Comparison of ENCODE assay signal across 26 mouse cellular contexts in the genomic region with DNA sequence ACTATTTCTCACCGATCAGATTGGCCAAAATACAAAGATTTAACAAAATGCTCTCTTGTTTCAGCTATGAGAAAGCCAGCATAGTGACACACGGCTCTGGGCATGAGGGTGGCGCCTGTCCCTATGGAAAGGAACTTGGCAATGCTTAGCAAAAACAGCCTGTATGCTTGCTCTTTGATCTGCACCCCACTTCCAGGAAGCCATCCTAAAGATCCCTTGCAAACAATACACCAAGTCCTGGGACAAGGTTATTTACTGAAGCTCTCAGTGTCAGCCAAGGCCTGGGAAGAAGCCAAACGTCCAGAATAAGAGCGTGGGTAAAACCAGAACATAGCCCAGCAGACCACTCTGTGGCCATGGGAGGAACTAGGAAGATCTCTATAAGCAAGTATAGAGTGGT. TPM values are rescaled to one million over a fixed set of nuclear protein-coding genes. Genes with fewer than 3 reads are reported as not detected.
DNase-seq lines count a peak whose midpoint lies in the region; ATAC-seq and TF ChIP-seq lines count a peak whose summit lies in the region.
"Had no signal": no experiment of that assay in that cellular context is flagged by ENCODE, and none has a peak within 500 bp of the region (broad histone marks: within the 10 kb centered on the region; RNA-seq: fewer than 3 reads in every experiment).

No protein-coding gene starts in this region.

- H3K4me1 ChIP-seq in hindbrain, postnatal 0 days (ENCODE audit: insufficient read depth, low read length): no peaks in the 10 kb centered on the region
- H3K4me1 ChIP-seq in hindbrain, embryonic 10.5 days (replicated peaks): peaks cover 13% of the 10 kb centered on the region; the same call in 1 of the 2 replicates
- no peaks in the 10 kb centered on the region for H3K4me1 ChIP-seq in lung, postnatal 0 days (ENCODE audit: insufficient read depth, low read depth, low read length)
- H3K4me1 ChIP-seq in midbrain, postnatal 0 days (ENCODE audit: insufficient read depth, low read length): no peaks in the 10 kb centered on the region
- 0 out of 2 replicates have a peak, but pooled peaks cover 4% of the 10 kb centered on the region for H3K4me1 ChIP-seq in midbrain, embryonic 14.5 days (ENCODE audit: control insufficient read depth, insufficient read depth, low read length)
- H3K4me1 ChIP-seq: forebrain, embryonic 12.5 days had no signal

- no peak overlapping the region for H3K27ac ChIP-seq in hindbrain, postnatal 0 days
- no peak overlapping the region for H3K27ac ChIP-seq in hindbrain, embryonic 10.5 days
- no peak overlapping the region for H3K27ac ChIP-seq in lung, postnatal 0 days (ENCODE audit: low read length)
- H3K27ac ChIP-seq in midbrain, postnatal 0 days (ENCODE audit: low read depth, low read length): no peak overlapping the region
- H3K27ac ChIP-seq in midbrain, embryonic 14.5 days (replicated peaks; ENCODE audit: low read depth, low read length): no peak overlapping the region
- H3K27ac ChIP-seq: embryonic facial prominence, embryonic 13.5 days; embryonic facial prominence, embryonic 15.5 days; forebrain, embryonic 10.5 days; forebrain, embryonic 12.5 days had no signal

- no peak overlapping the region for H3K4me2 ChIP-seq in hindbrain, postnatal 0 days (ENCODE audit: low read depth, low read length)
- H3K4me2 ChIP-seq in lung, postnatal 0 days (replicated peaks; ENCODE audit: low read depth, low read length): no peak overlapping the region
- no peak overlapping the region for H3K4me2 ChIP-seq in midbrain, postnatal 0 days (ENCODE audit: low read depth, low read length, poor library complexity, severe bottlenecking)
- no peak overlapping the region for H3K4me2 ChIP-seq in midbrain, embryonic 14.5 days (ENCODE audit: low read length)
- H3K4me2 ChIP-seq: embryonic facial prominence, embryonic 13.5 days; embryonic facial prominence, embryonic 15.5 days; forebrain, embryonic 12.5 days had no signal

- 62% methylated on average over 5 of the region's 5 CpGs for WGBS in hindbrain, postnatal 0 days
- 80% methylated on average over 5 of the region's 5 CpGs for WGBS in hindbrain, embryonic 10.5 days
- WGBS in lung, postnatal 0 days: 41% methylated on average over 5 of the region's 5 CpGs
- 76% methylated on average over 5 of the region's 5 CpGs for WGBS in midbrain, postnatal 0 days
- WGBS in midbrain, embryonic 14.5 days: 83% methylated on average over 5 of the region's 5 CpGs

- DNase-seq in hindbrain, postnatal 0 days (ENCODE audit: low spot score): no peak
- no peak for DNase-seq in hindbrain, embryonic 10.5 days (ENCODE audit: low spot score)
- DNase-seq in layer of hippocampus, adult 9-11 months: peak; percentile 1
- no peak for DNase-seq in layer of hippocampus, postnatal 25 days (ENCODE audit: extremely low spot score in 1 of 2, low spot score in 1 of 2)
- DNase-seq in lung, postnatal 0 days (ENCODE audit: low spot score): peak; percentile 26
- no peak for DNase-seq in lung, postnatal 25 days (ENCODE audit: low spot score)
- DNase-seq in midbrain, postnatal 0 days (ENCODE audit: low spot score): peak; percentile 30
- DNase-seq in midbrain, embryonic 14.5 days: no peak
- DNase-seq: adrenal gland, adult 2 months; adrenal gland, postnatal 10 days; adrenal gland, postnatal 25 days; cerebellum, adult 11 months; cerebellum, adult 18-20 months; cerebellum, adult 8-10 months; cerebellum, adult 9-11 months; cerebellum, postnatal 14 days; cerebellum, postnatal 36 days; embryo, embryonic 11 days had no signal

- no peak overlapping the region for H3K9ac ChIP-seq in hindbrain, postnatal 0 days (replicated peaks; ENCODE audit: low read length)
- no peak overlapping the region for H3K9ac ChIP-seq in lung, postnatal 0 days (replicated peaks; ENCODE audit: low read depth)
- no peak overlapping the region for H3K9ac ChIP-seq in midbrain, postnatal 0 days (replicated peaks; ENCODE audit: low read length, poor library complexity, severe bottlenecking)
- no peak overlapping the region for H3K9ac ChIP-seq in midbrain, embryonic 14.5 days (replicated peaks; ENCODE audit: low read length)
- H3K9ac ChIP-seq: embryonic facial prominence, embryonic 13.5 days; embryonic facial prominence, embryonic 15.5 days; forebrain, embryonic 12.5 days had no signal

- H3K27me3 ChIP-seq in hindbrain, postnatal 0 days (ENCODE audit: insufficient read depth, low read length): no peaks in the 10 kb centered on the region
- no peaks in the 10 kb centered on the region for H3K27me3 ChIP-seq in hindbrain, embryonic 10.5 days (ENCODE audit: insufficient read depth, poor library complexity, severe bottlenecking)
- H3K27me3 ChIP-seq in lung, postnatal 0 days (replicated peaks; ENCODE audit: insufficient read depth, low read length): no peaks in the 10 kb centered on the region
- H3K27me3 ChIP-seq in midbrain, postnatal 0 days (ENCODE audit: insufficient read depth, low read length): no peaks in the 10 kb centered on the region
- H3K27me3 ChIP-seq in midbrain, embryonic 14.5 days (ENCODE audit: control insufficient read depth, insufficient read depth, low read length): no peaks in the 10 kb centered on the region
- H3K27me3 ChIP-seq: embryonic facial prominence, embryonic 13.5 days; embryonic facial prominence, embryonic 15.5 days; forebrain, embryonic 12.5 days had no signal

- no peaks in the 10 kb centered on the region for H3K36me3 ChIP-seq in hindbrain, postnatal 0 days (ENCODE audit: insufficient read depth, low read length)
- no peaks in the 10 kb centered on the region for H3K36me3 ChIP-seq in hindbrain, embryonic 10.5 days
- H3K36me3 ChIP-seq in lung, postnatal 0 days (ENCODE audit: insufficient read depth, low read length): no peaks in the 10 kb centered on the region
- H3K36me3 ChIP-seq in midbrain, postnatal 0 days (ENCODE audit: insufficient read depth, low read length): no peaks in the 10 kb centered on the region
- H3K36me3 ChIP-seq in midbrain, embryonic 14.5 days (ENCODE audit: control insufficient read depth, insufficient read depth, low read length): no peaks in the 10 kb centered on the region
- H3K36me3 ChIP-seq: embryonic facial prominence, embryonic 13.5 days; embryonic facial prominence, embryonic 15.5 days; forebrain, embryonic 10.5 days; forebrain, embryonic 12.5 days had no signal

- TF ChIP-seq EP300 in lung, postnatal 0 days (IDR thresholded peaks at IDR 0.05): peak; percentile 89

- 0 out of 2 replicates have a peak, but pooled peaks have one; percentile 27 for ATAC-seq in hindbrain, postnatal 0 days
- ATAC-seq in lung, postnatal 0 days: peak; percentile 61
- ATAC-seq in midbrain, postnatal 0 days (ENCODE audit: low FRiP score): no peak
- ATAC-seq in midbrain, embryonic 14.5 days (ENCODE audit: low FRiP score, low TSS enrichment): no peak
- ATAC-seq: forebrain, embryonic 14.5 days had no signal

- TF ChIP-seq CTCF in hindbrain, postnatal 0 days (IDR thresholded peaks at IDR 0.05; ENCODE audit: low read depth): no peak
- TF ChIP-seq CTCF in lung, postnatal 0 days (IDR thresholded peaks at IDR 0.05): no peak
- TF ChIP-seq CTCF in midbrain, postnatal 0 days (IDR thresholded peaks at IDR 0.05): no peak

- H3K9me3 ChIP-seq in hindbrain, postnatal 0 days (ENCODE audit: low read length): no peaks in the 10 kb centered on the region
- no peaks in the 10 kb centered on the region for H3K9me3 ChIP-seq in hindbrain, embryonic 10.5 days
- H3K9me3 ChIP-seq in lung, postnatal 0 days (ENCODE audit: low read length): no peaks in the 10 kb centered on the region
- no peaks in the 10 kb centered on the region for H3K9me3 ChIP-seq in midbrain, postnatal 0 days (ENCODE audit: low read length)
- no peaks in the 10 kb centered on the region for H3K9me3 ChIP-seq in midbrain, embryonic 14.5 days (ENCODE audit: control insufficient read depth, low read length)
- H3K9me3 ChIP-seq: embryonic facial prominence, embryonic 13.5 days; embryonic facial prominence, embryonic 15.5 days; forebrain, embryonic 10.5 days; forebrain, embryonic 12.5 days had no signal

- no peak overlapping the region for H3K4me3 ChIP-seq in hindbrain, postnatal 0 days (ENCODE audit: low read length)
- no peak overlapping the region for H3K4me3 ChIP-seq in hindbrain, embryonic 10.5 days
- no peak overlapping the region for H3K4me3 ChIP-seq in lung, postnatal 0 days (ENCODE audit: low read depth, low read length)
- no peak overlapping the region for H3K4me3 ChIP-seq in midbrain, postnatal 0 days (ENCODE audit: low read depth, low read length)
- H3K4me3 ChIP-seq in midbrain, embryonic 14.5 days (replicated peaks; ENCODE audit: low read depth, low read length): no peak overlapping the region
- H3K4me3 ChIP-seq: embryonic facial prominence, embryonic 13.5 days; embryonic facial prominence, embryonic 15.5 days; erythroblast, embryonic 14.5 days; forebrain, embryonic 10.5 days; forebrain, embryonic 12.5 days had no signal

RNA-seq across cellular contexts. Expression of gene Fth1, which starts 19.6 kb away (rescaled TPM):
- total RNA-seq in hindbrain, postnatal 0 days (2014; rRNA removed): 301 and 443 TPM in 2 replicates
- 2,616 and 2,786 TPM in 2 replicates for polyA plus RNA-seq in hindbrain, postnatal 0 days (2015; fragmentation: Nextera tagmentation; extraction: Ambion mirVana)
- 1,451 and 1,593 TPM in 2 replicates for polyA plus RNA-seq in hindbrain, embryonic 10.5 days (2016; fragmentation: Nextera tagmentation; extraction: Ambion mirVana)
- total RNA-seq in layer of hippocampus, postnatal 25 days (2021): 1,000 to 10,000 TPM; 2,794 to 3,082 TPM
- polyA plus RNA-seq in lung, postnatal 0 days (2015; fragmentation: Nextera tagmentation; extraction: Ambion mirVana): 3,752 and 3,783 TPM in 2 replicates
- total RNA-seq in midbrain, postnatal 0 days (2014; rRNA removed): 337 and 436 TPM in 2 replicates
- polyA plus RNA-seq in midbrain, postnatal 0 days (2015; fragmentation: Nextera tagmentation; extraction: Ambion mirVana): 2,585 and 2,689 TPM in 2 replicates
- 1,308 and 1,477 TPM in 2 replicates for polyA plus RNA-seq in midbrain, embryonic 14.5 days (2014; fragmentation: Nextera tagmentation; extraction: Ambion mirVana)

RNA-seq across cellular contexts. Expression of gene Best1, which starts 40.7 kb away (rescaled TPM):
- 0.86 and 1.5 TPM in 2 replicates for total RNA-seq in hindbrain, postnatal 0 days (2014; rRNA removed)
- polyA plus RNA-seq in hindbrain, postnatal 0 days (2015; fragmentation: Nextera tagmentation; extraction: Ambion mirVana): 2.6 and 3.0 TPM in 2 replicates
- polyA plus RNA-seq in hindbrain, embryonic 10.5 days (2016; fragmentation: Nextera tagmentation; extraction: Ambion mirVana): 1.8 TPM in 2 replicates
- under 1 TPM; 0.85 to 0.96 TPM for total RNA-seq in layer of hippocampus, postnatal 25 days (2021)
- 2.0 and 2.3 TPM in 2 replicates for polyA plus RNA-seq in lung, postnatal 0 days (2015; fragmentation: Nextera tagmentation; extraction: Ambion mirVana)
- 2.5 and 4.1 TPM in 2 replicates for total RNA-seq in midbrain, postnatal 0 days (2014; rRNA removed)
- 2.9 and 3.5 TPM in 2 replicates for polyA plus RNA-seq in midbrain, postnatal 0 days (2015; fragmentation: Nextera tagmentation; extraction: Ambion mirVana)
- polyA plus RNA-seq in midbrain, embryonic 14.5 days (2014; fragmentation: Nextera tagmentation; extraction: Ambion mirVana): 2.1 and 2.5 TPM in 2 replicates
- total RNA-seq: common myeloid progenitor, adult 5-6 weeks; MEL had no signal
- polyA plus RNA-seq: erythroblast, embryonic 14.5 days had no signal

RNA-seq across cellular contexts. Expression of gene Rab3il1, which starts 40.7 kb away (rescaled TPM):
- total RNA-seq in hindbrain, postnatal 0 days (2014; rRNA removed): 19.7 and 23.0 TPM in 2 replicates
- polyA plus RNA-seq in hindbrain, postnatal 0 days (2015; fragmentation: Nextera tagmentation; extraction: Ambion mirVana): 20.1 and 22.2 TPM in 2 replicates
- polyA plus RNA-seq in hindbrain, embryonic 10.5 days (2016; fragmentation: Nextera tagmentation; extraction: Ambion mirVana): 39.7 and 39.8 TPM in 2 replicates
- total RNA-seq in layer of hippocampus, postnatal 25 days (2021): 1 to 10 TPM; 9.3 TPM
- 23.8 and 25.9 TPM in 2 replicates for polyA plus RNA-seq in lung, postnatal 0 days (2015; fragmentation: Nextera tagmentation; extraction: Ambion mirVana)
- total RNA-seq in midbrain, postnatal 0 days (2014; rRNA removed): 20.6 and 23.3 TPM in 2 replicates
- polyA plus RNA-seq in midbrain, postnatal 0 days (2015; fragmentation: Nextera tagmentation; extraction: Ambion mirVana): 21.7 and 23.5 TPM in 2 replicates
- polyA plus RNA-seq in midbrain, embryonic 14.5 days (2014; fragmentation: Nextera tagmentation; extraction: Ambion mirVana): 13.3 and 19.2 TPM in 2 replicates

Comparison
In these comparisons a context has a peak if more than half of its experiments do, and no peak if none do; other contexts are left out.
1. DNase-seq: peak in layer of hippocampus, adult 9-11 months (single experiment), lung, postnatal 0 days (single experiment) and midbrain, postnatal 0 days (single experiment); none in hindbrain, postnatal 0 days (single experiment), hindbrain, embryonic 10.5 days (single experiment), layer of hippocampus, postnatal 25 days (0 of 2), lung, postnatal 25 days (single experiment) and midbrain, embryonic 14.5 days (single experiment).
2. ATAC-seq: peak in hindbrain, postnatal 0 days (single experiment) and lung, postnatal 0 days (single experiment); none in midbrain, postnatal 0 days (single experiment) and midbrain, embryonic 14.5 days (single experiment).